Mouse (Mus musculus) common myeloid progenitor, adult 5-6 weeks (primary cell): ENCODE data around the gene Sds. TPM values are rescaled to one million over a fixed set of nuclear protein-coding genes. Genes with fewer than 3 reads are reported as not detected.
A peak's percentile ranks its signal among the peaks of the same experiment; 100 is the strongest.

Experiments used
- ATAC-seq: replicated peaks from 2 replicates; pipeline ENCODE4 v1.8.0; 2016; ENCODE audit warnings: low read depth, mild to moderate bottlenecking, moderate TSS enrichment, inconsistent platforms; ENCODE audit not compliant: poor library complexity, severe bottlenecking
- total RNA-seq: library from RNA; stranded (forward); fragments of 200-1000, 187-1606 nt; gene quantifications from 2 replicates; pipeline ENCODE4 v1.2.3, GENCODE M21; 2017

The Sds gene
- total RNA-seq, 1 experiment from 2014 or later: not detected

GRCm38 (mm10) chr5:120438991-120439710 is 37.2 kb upstream of the Sds start:
- no peak for ATAC-seq

- no peak for ATAC-seq
Observed at GRCm38 (mm10) chr5:120439887-120440670, 36.2 kb upstream of the Sds start.

GRCm38 (mm10) chr5:120440733-120441132 is 35.6 kb upstream of the Sds start:
- ATAC-seq: peak; percentile 71

DNA sequence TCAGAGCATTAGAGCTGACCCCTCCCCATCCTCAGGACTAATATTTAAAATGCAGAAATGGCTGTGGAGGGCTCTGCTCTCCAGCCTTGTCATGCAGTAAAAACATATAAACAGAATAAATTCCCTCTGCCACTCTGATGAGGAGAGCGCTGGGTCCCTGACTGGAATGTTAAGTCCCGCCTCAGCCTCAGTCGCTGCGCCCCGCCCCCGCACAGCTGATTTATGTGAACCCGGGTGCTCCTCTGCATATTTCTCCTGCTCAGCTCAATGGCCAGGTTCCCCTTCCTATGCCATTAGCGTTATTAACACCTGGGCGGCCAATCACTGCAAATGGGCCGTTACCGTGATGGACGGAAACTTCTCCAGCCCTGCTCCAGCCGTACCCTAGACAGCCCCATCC is 29.0 kb upstream of the Sds start:
- ATAC-seq: no peak

DNA sequence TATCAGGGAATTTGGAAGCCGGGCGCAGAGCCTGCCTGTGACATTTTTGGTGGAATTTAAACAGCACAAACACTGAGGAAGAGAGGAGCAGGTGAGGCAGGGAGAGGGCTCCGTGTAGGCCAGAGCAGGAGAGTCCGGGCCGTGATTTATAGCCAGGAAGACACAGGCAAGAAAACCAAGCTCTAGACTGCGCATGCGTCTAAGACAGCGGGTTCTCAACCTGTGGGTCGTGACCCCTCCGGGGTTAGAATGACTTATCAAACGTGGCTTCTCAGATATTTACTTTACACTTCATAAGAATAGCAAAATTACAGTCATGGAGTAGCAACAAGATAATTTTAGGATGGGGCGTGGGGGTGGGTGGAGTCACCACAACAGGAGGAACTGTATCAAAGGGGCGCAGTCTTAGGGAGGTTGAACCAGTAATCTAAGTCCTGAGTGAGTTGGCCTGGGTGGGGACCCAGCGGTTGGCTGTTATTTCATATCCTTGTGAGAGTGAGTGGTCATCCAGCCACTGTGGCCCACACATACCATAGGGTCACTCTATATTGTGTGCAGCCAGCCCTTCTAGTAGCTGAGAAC is 21.5 kb upstream of the Sds start:
- ATAC-seq: no peak

- no peak for ATAC-seq
Observed at GRCm38 (mm10) chr5:120456253-120456652, 20.1 kb upstream of the Sds start.

GRCm38 (mm10) chr5:120456841-120457554 is 19.3 kb upstream of the Sds start:
- no peak for ATAC-seq

GRCm38 (mm10) chr5:120457628-120458027 is 18.7 kb upstream of the Sds start:
- peak; percentile 64 for ATAC-seq

- no peak for ATAC-seq
Observed at GRCm38 (mm10) chr5:120459133-120459532, 17.2 kb upstream of the Sds start.

GRCm38 (mm10) chr5:120461902-120462301 is 14.4 kb upstream of the Sds start:
- ATAC-seq: no peak

- ATAC-seq: no peak
Observed at GRCm38 (mm10) chr5:120464321-120464720, 12.0 kb upstream of the Sds start.

DNA sequence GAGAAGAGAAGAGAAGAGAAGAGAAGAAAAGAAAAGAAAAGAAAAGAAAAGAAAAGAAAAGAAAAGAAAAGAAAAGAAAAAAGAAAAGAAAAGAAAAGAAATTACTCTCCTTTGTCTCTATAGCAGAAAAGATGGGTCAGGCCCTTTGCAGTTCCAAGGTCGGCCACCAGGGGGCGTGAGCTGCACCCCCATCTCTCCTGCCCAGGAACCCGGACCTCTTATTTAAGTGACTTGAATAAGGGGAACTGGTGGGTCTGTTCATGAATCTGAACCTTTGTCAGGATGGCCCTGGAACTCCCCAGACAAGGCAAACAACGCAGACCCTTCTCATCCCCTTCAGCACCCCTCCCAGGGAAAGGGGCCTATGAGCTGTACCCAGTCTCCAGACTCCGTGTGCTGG is 11.3 kb upstream of the Sds start:
- no peak for ATAC-seq

DNA sequence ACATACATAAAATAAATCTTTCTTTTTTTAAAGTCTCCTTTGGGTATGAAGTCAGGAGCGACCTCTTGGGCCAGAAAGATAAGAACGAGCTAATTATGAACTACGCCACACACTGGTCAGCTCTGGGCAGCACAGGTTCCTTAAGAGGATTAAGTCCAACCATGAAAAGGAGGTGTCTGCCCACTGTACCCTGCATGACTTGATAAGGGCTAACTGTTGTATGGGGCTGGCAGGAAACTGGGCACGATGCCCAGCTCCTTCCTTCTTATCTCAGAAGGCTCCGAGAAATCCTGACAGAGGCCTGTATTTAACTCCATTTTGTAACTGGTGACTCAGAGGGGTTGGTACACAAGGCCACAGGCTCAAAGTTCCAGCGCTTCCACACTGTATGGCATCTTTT is 10.5 kb upstream of the Sds start:
- peak; percentile 90 for ATAC-seq

DNA sequence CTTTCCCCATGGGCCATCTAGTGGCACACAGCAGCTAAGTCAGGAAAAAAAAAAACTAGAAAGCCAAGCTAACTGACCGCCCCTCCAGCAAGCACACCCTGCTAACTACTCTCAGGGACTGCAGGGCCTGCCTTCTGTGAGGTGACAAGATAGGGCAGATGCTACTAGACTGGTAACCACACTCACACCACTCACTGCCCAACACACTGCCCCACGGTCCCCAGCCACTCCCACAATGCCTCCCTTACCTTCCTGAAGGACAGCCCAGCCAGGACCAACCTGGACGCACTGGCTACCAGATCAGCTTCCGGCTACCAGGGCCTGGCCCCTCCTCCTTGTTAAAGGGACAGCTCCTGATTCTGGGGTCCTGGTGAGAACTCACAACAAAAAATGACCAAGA is 9.3 kb upstream of the Sds start:
- ATAC-seq: peak; percentile 46

DNA sequence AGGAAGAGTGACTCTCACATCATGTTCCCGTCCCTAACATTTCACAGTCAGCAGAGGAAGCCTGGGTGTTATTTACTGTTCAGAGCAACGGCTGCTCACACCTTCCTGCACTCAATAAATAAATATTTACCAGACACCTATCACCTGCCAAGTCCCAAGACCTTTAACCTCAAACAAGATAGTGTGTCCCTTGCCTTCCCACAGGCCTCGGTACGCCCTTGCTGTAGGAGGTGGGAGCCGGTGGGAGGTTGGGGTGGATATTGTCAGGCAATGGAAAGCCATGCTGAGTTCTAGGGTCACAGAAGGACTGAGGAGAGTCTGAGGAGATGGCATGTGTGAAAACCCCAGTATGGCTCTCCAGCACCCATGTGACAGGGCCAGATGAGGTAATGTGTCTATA is 8.0 kb upstream of the Sds start:
- ATAC-seq: no peak

DNA sequence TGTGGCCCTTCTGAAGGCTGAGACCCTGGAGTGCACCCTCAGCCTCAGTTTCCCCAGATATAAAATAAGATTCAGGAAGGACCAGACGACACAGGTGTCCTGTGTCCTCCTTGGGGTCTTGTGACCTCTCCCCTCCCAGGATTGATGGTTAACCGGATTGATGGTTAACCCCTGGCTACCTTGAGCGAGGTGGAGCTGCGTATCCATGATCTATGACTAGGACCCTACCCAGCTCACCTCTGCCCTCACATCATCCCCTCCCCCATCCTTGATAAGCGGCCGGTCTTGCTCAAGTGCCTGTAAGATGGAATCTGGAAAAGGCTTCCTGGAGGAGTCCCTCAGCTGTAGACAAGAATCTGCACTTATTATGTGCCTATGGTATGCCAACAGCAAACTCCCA is 7.5 kb upstream of the Sds start:
- ATAC-seq: no peak

- no peak for ATAC-seq
Observed at GRCm38 (mm10) chr5:120471538-120471937, 4.8 kb upstream of the Sds start.

DNA sequence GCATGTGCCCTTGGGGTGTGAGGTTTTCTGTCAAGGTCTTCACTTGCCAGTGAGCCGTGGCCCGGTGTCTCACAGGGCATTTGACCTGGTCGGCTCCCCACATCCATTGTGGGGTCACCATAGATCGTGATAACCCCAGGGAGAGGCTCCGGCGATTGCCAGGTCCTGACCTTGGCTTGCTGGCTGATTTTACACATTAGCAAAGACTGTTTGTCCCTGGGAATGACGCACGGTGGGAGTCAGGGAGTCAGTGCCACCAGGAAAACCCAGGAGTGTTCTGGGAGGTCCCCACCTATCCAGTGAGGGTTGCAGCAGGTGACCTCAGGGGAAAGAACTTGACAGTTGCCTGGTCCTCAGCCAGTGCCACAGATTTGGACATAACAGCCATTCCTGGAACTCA is 3.6 kb upstream of the Sds start, which contains the start of gene Sdsl:
Sdsl (minus strand) TSS at position 41 of the 400 bp plus-strand sequence.
- no peak for ATAC-seq

GRCm38 (mm10) chr5:120473361-120473760 is 3.0 kb upstream of the Sds start:
- no peak for ATAC-seq

DNA sequence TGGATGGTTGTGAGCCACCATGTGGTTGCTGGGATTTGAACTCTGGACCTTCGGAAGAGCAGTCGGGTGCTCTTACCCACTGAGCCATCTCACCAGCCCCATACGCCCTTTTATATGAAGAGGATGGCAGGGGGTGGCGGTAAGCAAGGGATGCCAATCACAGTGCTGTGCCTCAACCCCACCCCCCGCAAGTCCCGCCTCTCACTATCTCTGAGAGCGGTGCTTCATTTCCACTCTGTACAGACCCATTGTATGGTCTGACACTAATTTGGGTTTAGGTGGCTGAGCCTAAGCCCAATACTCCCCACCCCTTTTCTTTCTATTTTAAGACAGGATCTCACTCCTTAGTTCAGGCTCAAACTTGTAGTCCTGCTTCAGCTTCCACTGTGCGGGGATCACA is 465 bp upstream of the Sds start:
- no peak for ATAC-seq

- no peak for ATAC-seq
Observed at GRCm38 (mm10) chr5:120477993-120478392, 1.7 kb downstream of the Sds start.
